Mouse (Mus musculus) skeletal muscle tissue, adult 2 months (tissue): ENCODE measurements around the gene Rtl10.

Source experiments
- DNase-seq: peaks from one replicate; pipeline ENCODE4 v3.0.0-alpha.2; 2012; ENCODE audit warnings: low read depth, low spot score

Rtl10 gene

DNA sequence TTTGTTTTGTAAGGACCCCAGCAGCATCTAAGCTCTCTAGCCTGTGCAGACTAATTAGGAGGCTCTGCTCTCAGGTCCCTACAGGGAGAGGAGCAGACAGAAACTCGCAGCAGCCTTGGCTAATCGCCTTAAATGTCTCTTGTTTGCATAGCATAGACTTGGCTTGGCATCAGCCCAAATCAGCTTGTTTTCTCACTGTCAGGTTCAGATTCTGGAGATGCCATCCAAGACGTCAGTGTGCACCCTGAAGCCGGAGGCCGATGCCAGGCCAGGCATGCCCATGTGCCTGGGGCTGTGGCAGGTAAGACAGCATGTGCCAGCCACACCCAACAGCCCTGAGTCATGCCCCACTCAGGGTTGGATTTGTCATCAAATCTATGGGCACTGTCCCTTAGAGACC lies 49.2 kb downstream of the Rtl10 start:
- no peak for DNase-seq
